Mouse (Mus musculus) layer of hippocampus, adult 18-20 months (tissue): Measurements from ENCODE around the gene Pop5. TPM values are rescaled to one million over a fixed set of nuclear protein-coding genes. Genes with fewer than 3 reads are reported as not detected.
A peak's percentile ranks its signal among the peaks of the same experiment; 100 is the strongest.

Experiments
- DNase-seq, 2 experiments: peaks; one replicate each; pipeline ENCODE4 v3.0.0; 2022; ENCODE audit warnings: low spot score in 2 of 2
- long read RNA-seq: library from polyadenylated mRNA; stranded (forward); transcript quantifications from one replicate; pipeline ENCODE4 v2.0.0, GENCODE M21; 2021
- total RNA-seq, 2 experiments: library from RNA; stranded (reverse); gene quantifications; 2 replicates each; pipeline ENCODE4 v1.2.3; 2021

Gene Pop5
- 100 to 1,000 TPM; 105 to 112 TPM for total RNA-seq
- long read RNA-seq, partial matches to known transcripts: 36 of 41 reads
- long read RNA-seq, other reads (novel, unspliced or antisense): 3 of 41 reads

GRCm38 (mm10) chr5:115235786-115236263, at the start of gene Pop5:
Gene Pop5, plus strand, starts transcription at chr5:115235836.
- DNase-seq: peak; percentile 81 to 95

- DNase-seq: peak in 1 of 2 experiments; percentile 54
Measured at GRCm38 (mm10) chr5:115186371-115187073, 49.1 kb upstream of the Pop5 start.

DNA sequence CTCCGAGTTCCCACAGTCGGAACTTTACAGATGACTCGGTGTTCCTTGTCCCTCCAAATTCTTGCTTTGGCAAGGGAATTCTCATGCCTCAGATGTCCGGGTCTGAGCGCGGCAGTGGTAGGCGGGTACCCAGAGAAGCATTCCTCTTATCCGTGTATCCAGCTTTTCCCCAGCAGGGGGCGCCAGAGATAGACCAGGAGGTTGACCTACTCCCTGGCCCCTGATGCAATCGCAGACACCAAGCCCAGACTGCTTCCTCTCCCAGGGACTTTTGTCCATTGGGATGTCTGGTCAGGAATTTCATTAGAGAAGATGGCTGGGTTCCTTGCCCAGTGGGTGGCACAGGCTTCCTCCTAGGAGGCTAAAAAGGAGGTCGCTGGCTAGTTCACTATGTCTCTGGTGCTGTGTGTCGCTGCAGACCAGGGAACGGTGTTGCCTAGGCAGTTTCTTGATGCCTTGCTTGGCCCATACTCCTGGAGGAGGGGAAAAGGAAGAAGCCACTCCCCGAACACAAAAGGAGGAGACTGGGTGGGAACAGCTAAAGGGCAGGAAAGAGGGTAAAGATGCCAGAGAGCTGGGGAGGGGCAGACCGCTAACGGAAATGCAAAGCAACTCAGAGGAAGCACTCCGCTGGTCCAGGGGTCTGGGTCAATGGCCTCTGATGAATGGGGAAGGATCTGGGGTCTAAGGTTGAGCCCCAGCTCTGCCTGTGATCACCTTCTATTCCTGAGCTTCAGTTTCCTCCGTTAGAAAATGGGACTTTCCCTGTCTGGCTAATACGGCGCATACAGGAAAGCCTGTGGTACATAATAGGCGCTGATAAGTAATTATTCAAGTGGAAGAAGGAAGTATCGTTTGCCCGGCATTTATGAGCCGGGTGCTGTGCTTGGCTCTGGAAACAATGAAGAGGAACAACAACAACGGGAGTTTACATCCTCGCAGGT, 48.2 kb upstream of the Pop5 start:
- peak; percentile 79 to 96 for DNase-seq

GRCm38 (mm10) chr5:115188824-115189223, 46.8 kb upstream of the Pop5 start:
- DNase-seq: peak in 1 of 2 experiments; percentile 55

DNA sequence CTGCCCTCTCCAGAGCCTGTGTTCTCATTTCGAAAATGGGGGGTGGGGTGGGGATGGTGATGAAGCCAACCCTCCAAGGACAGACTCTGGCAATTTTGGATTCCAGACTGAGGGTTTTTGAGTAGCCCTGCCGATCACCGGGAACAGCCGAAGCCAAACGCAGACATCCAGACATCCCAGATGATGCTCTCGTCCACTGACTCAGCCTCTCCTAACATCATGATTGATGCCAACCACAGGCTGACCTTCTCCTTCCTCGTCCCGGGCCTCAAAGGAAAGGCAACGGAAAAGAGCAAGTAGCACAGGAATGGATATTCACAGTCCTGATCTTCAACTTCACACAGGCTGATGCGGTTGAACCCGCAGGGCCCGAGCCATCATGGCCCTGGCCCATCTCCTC, 45.6 kb upstream of the Pop5 start:
- no peak for DNase-seq

GRCm38 (mm10) chr5:115191880-115192827, 43.5 kb upstream of the Pop5 start:
- no peak for DNase-seq

DNA sequence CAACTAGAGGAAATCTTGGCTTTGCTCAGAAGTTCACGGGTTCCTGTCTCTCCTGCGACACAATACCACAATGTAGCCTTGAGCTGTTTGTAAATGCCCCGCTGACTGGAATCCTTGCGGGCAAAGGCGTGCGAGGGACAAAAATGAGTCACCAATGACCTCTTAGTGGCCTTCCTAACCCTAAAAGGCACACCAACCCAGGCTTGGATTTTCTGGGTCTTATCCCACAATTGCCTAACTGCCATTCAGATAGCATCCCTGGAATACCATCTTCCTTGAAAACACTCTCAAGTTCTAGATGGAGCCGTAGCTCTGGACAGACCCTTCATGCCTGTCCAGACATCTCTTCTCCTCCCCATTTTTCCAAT, 42.8 kb upstream of the Pop5 start:
- no peak for DNase-seq

DNA sequence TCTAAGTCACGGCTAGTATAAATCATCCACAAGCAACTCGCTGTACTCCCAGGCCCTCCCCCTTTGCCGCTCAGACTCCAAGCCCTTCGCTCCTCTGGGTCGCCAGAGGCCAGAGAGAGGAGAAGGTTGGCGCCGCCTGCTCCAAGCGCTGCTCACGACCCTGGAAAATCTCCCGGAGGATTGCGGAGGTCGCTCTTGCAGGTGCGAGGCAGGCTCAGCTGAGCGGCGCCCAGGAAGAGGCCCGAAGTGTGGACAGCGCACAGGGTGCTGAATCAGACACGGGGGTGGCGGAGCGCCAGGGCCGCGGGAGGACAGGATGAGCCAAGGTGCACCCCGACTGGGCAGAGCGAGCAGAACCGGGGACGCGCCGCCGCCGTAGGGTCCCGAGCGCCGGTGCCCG, 42.4 kb upstream of the Pop5 start:
- no peak for DNase-seq

DNA sequence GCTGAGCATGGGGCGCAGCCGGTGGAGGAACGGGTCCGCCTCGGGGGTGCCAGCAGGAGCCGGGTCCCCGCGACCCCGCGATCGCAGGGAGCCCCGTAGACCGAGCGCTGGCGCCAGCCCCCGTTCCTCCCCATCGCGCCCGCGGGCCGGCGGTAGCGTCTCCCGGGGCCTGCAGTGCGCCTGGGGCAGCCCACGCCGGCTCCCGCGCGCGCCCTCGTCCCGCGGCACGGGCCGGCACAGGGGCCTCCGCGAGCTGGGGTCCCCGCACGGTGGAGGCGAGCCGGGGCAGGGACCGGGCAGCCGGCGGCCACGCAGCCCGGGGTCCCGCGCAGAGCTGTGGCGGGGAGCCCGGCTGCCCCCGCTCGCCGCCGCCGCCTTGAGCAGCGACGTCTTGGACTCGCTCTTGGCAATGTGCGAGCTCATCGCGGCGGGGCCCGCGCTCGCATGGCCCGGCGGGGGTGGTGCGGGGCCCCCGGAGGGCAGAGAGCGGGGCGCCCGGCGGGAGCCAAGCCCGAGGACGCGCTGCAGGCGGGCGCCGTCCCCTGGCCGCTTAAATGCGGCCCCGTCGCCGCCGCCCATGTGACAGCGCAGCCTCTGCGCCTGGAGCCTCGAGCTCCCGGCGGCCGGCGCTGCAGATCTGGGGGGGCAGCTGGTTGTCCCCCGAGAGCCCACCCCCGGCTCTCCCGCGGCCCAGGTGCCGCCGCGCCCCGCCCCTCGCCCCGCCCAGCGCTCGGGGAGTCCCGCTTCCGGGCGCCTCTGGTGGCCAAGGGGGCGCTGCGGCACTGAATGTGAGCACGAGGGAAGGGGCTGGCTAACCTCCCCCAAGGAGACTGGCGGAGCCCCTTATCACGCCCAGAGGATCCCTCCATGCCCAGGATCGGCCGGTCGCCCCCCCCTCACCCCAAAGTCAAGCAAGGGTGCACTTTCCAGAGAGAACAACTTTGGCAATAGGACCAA, 41.7 kb upstream of the Pop5 start, which contains the start of gene Cabp1:
TSS of gene Cabp1 (minus strand) at position 713 of the 957 bp plus-strand sequence.
- peak in 1 of 2 experiments; percentile 67 for DNase-seq

DNA sequence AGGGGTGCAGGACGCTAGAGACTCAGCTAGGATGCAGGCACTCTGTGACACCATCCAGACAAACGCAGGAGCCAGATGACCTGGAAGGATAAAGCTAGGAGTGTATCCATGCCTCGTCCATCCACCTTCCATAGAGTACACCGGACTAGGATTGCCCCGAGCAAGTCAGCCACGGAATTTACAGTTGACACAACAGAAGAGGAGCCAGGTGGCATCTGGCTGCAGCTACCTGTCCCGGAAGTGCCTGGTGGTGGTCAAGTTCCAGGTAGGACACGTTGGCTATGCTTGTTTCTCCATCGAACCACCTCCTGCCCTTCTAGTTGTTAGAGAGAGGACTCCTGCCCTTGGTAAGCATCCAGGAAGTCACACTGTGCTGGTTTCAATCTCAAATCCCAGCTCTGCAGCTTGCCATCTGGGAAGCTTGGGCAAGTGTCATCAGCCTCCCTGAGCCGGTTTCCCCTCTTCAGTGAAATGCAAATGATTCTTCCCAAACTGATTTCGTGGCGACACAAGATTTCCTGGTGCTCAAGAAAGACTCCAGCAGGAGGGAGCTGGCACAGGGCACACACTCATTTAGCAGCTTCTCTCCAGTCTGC, 40.9 kb upstream of the Pop5 start:
- no peak for DNase-seq

- no peak for DNase-seq
Measured at GRCm38 (mm10) chr5:115203735-115204561, 31.7 kb upstream of the Pop5 start.

GRCm38 (mm10) chr5:115204562-115205311, 30.9 kb upstream of the Pop5 start:
- DNase-seq: peak in 1 of 2 experiments; percentile 69

GRCm38 (mm10) chr5:115207244-115207643, 28.4 kb upstream of the Pop5 start:
- no peak for DNase-seq

- DNase-seq: no peak
Measured at GRCm38 (mm10) chr5:115207892-115208291, 27.7 kb upstream of the Pop5 start.

GRCm38 (mm10) chr5:115208601-115209000, 27.0 kb upstream of the Pop5 start:
- DNase-seq: no peak

GRCm38 (mm10) chr5:115210380-115210779, 25.3 kb upstream of the Pop5 start:
- DNase-seq: no peak

DNA sequence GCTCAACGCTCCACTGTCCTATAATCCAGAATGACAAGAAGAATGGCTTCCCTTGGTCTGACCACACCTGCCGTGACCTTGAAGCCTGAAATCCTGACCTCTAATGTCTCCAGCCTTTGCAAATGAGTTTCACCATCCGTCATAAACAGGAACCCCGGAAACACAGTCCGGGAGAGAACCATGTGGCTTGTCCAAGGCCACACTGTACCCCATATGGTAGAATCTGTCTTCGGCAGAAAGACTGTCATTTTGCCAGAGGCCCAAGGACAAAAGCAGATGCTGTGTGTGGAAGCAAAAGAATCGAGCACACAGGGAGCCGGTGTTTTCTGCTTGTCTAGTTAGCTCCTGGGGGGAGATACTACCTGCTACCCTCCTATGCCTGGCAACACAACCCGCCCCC, 23.2 kb upstream of the Pop5 start:
- DNase-seq: peak in 1 of 2 experiments; percentile 38
